Mouse (Mus musculus): ENCODE results near the gene Kctd15.

- TF ChIP-seq CTCF (IDR thresholded peaks at IDR 0.05; ENCODE audit: low read depth, low read length) (no peak), POLR2A (IDR thresholded peaks at IDR 0.05; ENCODE audit: extremely low read depth, insufficient read depth, low read length) (no peak)
Measured at GRCm38 (mm10) chr7:34667874-34668273, 11.3 kb upstream of the Kctd15 start.
